Mouse (Mus musculus) lung, adult 2 months (tissue): ENCODE data around the gene Tmprss12. TPM values are rescaled to one million over a fixed set of nuclear protein-coding genes. Genes with fewer than 3 reads are reported as not detected.
"Not testable (repeated sequence)": the region's sequence is repeated elsewhere in the genome, so short reads cannot be mapped to it uniquely, and the experiment has no call there.

Experiments used
- DNase-seq: peaks from one replicate; pipeline ENCODE4 v3.0.0; 2022
- H3K4me1 ChIP-seq: fragments of 200-500 bp; 2 replicates; pipeline ENCODE4 v1.6.1; 2011; ENCODE audit warnings: low read length; ENCODE audit not compliant: control insufficient read depth, insufficient read depth
- H3K4me3 ChIP-seq: fragments of 200-500 bp; replicated peaks from 2 replicates; pipeline ENCODE3; 2011; ENCODE audit warnings: low read depth, mild to moderate bottlenecking, control low read depth, low read length; ENCODE audit errors: extremely low read depth
- CTCF ChIP-seq: fragments of 200-500 bp; IDR thresholded peaks from 2 replicates; pipeline ENCODE4 v1.5.1; 2011; ENCODE audit warnings: mild to moderate bottlenecking, low read length, control low read depth; ENCODE audit not compliant: insufficient read depth
- POLR2A ChIP-seq: fragments of 200-500 bp; IDR thresholded peaks from 2 replicates; pipeline ENCODE4 v1.6.1; 2011; ENCODE audit warnings: low read depth, mild to moderate bottlenecking, control low read depth, low read length, borderline replicate concordance; ENCODE audit errors: extremely low read depth
- WGBS: fragments of 180-500 bp; shearing (Covaris S2); methylation state at CpG from one replicate; pipeline ENCODE4 v1.1.7; 2018; 5-methylcytosine and 5-hydroxymethylcytosine counted together
- polyA plus RNA-seq: library from polyadenylated mRNA; depleted of rRNA; stranded (reverse); fragments of >200 nt; gene quantifications from 2 replicates; pipeline ENCODE4 v1.2.3, GENCODE M21; 2012

Tmprss12 gene
- polyA plus RNA-seq, 1 experiment: not detected

DNA sequence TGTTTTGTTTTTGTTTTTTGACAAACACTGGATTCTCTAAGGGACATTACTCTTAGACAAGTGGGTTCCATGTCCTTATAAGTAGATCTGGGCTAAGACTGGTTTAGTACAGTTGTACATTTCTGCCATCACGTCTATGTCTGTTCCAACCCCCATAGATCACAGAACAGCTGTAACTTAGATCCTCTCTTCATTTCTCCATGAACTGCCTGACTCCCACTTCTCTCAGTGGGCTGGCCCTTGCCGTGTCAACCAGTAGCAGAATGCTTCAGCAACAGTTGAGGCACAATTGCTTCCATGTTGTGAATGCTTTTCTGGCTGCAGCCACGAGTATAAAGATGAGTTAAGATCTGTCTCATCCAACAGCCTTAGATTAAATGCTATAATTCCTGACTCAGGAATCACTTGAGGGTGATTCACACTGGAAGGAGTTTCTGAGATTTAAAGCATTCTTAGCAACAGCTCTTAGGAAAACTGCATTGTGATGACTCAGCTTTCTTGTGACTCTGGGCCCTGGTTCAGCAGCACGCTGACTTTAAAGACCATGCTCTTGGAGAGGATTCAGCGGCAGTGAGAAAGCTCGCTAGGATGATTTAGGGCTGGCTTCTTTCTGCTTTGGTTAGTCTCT is 29.4 kb upstream of the Tmprss12 start:
- 76% methylated on average over 6 of the region's 6 CpGs for WGBS
- TF ChIP-seq POLR2A: no peak
- no peak for TF ChIP-seq CTCF
- Histone ChIP-seq H3K4me1 (no peaks in the 10 kb centered on the region), H3K4me3 (no peak overlapping the region)
- DNase-seq: no peak

DNA sequence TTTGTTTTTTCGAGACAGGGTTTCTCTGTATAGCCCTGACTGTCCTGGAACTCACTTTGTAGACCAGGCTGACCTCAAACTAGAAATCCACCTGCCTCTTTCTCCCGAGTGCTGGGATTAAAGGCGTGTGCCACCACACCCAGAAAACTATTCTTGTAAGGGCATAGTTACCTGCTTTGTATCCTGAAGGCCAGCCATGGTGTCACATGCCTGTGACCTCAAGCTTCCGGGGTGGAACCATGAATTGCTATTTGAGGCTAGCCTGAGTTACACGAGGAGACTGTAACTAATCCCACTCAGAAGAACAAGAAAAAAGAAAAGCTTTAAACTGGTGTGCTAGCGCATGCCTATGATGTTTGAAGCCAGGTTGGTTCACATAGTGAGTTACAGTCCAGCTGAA is 24.3 kb upstream of the Tmprss12 start:
- WGBS: 74% methylated on average over 6 of the region's 6 CpGs
- no peaks in the 10 kb centered on the region for H3K4me1 ChIP-seq
- no peak for DNase-seq
- H3K4me3 ChIP-seq: no peak overlapping the region
- TF ChIP-seq POLR2A (no peak), CTCF (no peak)

DNA sequence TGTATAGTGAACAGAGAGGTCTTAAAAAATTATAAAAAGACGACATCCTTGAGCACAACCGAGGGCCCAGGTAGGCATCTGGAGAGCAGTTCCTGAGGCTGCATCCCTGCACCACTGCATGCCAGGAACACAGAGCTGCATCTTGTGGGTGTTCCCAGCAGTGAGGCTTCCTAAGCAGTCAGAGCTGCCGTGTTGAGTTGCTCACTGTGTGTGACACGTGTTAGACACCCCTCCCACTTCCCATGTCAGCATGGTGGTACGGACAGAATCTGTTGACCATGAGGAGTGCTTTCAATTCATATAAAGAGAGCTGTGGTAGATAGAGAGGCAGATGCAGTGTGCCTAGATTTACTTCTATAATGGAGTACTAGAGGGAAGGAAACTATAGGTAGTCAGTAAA is 23.3 kb upstream of the Tmprss12 start:
- TF ChIP-seq POLR2A (no peak), CTCF (no peak)
- WGBS: 81% methylated on average over 5 of the region's 5 CpGs
- no peak overlapping the region for H3K4me3 ChIP-seq

DNA sequence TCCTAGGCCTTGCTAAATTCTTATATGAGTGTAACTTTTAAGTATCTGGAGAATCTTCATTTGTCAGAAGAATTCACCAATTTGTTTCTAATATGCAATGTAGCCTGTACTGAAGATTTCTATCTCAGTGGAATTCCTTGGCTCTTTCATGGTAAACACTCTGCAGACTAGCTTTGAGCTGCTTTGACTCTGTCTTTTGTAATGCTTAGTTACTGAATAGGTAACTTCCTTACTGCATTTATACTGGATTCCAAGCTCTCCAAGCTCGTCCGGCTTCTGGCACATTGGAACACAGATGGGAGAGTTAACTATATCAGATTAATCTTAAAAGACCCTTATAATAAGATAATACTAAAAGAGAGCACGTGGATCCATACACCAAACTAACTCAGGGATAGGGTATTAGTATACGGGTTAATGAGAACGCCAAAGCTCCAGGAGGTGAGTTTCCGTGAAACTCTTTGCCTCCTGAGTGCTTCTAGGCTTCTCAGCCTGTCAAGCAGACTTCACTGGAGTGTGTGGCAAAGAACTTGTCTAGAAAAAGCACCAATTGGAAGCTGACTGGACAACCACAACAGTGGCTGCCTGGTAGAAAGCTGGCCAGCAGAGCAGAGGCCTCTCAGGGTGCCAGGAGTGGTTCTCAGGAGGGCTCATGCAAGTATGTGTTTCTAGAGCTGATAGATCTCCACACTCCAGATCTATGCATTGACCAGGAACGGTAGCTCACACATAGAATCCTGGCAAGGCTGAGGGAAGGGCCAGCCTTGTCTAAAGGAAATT is 21.8 kb upstream of the Tmprss12 start:
- peak; percentile 40 for DNase-seq
- TF ChIP-seq POLR2A (no peak), CTCF (no peak)
- Histone ChIP-seq H3K4me3 (no peak overlapping the region), H3K4me1 (no peaks in the 10 kb centered on the region)
- WGBS: 73% methylated on average over 7 of the region's 7 CpGs

More for the DNA sequence above, 23.3 kb upstream of the Tmprss12 start:
- no peak for DNase-seq
- H3K4me1 ChIP-seq: no peaks in the 10 kb centered on the region

DNA sequence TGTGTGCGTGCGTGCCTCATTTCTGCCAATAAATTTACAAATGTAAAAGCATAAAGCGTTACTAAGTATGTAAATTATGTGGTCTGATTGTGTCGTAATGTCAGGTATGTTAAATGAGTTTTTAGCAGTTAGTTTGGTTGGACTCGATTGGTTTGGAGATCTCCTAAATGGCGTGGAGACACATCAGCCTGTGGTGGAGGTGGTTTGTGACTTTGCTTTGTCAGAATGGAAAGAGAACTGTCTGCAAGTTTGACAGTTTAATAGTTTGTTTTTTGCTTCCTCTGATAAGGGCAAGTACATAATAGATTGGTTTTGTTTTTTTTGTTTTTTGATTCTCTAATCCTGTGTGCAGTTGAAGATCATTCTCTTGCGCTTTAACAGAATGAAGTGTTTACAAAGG is 20.3 kb upstream of the Tmprss12 start:
- not testable (repeated sequence) for H3K4me1 ChIP-seq, DNase-seq, H3K4me3 ChIP-seq
- WGBS: 83% methylated on average over 6 of the region's 7 CpGs

DNA sequence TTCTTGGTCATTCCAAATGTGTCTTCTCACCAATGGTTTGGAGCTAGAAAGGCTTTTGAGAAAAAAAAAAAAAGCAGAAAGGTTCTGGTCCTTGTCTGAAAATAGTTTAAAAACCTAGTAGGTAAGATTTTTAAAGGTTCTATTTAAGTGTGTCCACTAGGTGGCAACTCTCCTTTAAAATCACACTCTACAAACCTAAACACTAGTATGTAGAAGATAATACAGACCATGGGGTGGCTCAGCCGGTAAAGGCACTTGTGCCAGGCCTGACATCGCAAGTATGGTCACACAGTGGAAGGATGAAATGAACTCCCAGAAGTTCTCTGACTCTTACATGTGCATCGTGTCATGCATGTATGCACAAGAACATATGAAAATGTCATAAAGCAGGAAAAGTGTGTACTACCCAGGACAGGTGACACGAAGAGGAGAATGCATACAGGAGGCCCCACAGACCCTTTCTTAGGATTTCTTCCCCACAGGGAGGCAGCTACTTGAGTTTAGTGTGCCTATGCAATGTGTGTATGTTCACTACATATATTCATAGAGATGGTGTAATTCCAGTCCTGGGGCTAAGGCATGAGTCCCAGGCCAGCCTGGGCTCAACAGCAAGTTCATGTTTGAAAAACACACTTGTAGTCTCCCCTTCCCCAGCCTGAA is 17.3 kb upstream of the Tmprss12 start:
- Histone ChIP-seq H3K4me1 (no peaks in the 10 kb centered on the region), H3K4me3 (no peak overlapping the region)
- WGBS: 30% methylated on average over 4 of the region's 4 CpGs
- peak; percentile 17 for DNase-seq
- TF ChIP-seq POLR2A (no peak), CTCF (0 out of 2 replicates have a peak, but pooled peaks have one; percentile 6)

DNA sequence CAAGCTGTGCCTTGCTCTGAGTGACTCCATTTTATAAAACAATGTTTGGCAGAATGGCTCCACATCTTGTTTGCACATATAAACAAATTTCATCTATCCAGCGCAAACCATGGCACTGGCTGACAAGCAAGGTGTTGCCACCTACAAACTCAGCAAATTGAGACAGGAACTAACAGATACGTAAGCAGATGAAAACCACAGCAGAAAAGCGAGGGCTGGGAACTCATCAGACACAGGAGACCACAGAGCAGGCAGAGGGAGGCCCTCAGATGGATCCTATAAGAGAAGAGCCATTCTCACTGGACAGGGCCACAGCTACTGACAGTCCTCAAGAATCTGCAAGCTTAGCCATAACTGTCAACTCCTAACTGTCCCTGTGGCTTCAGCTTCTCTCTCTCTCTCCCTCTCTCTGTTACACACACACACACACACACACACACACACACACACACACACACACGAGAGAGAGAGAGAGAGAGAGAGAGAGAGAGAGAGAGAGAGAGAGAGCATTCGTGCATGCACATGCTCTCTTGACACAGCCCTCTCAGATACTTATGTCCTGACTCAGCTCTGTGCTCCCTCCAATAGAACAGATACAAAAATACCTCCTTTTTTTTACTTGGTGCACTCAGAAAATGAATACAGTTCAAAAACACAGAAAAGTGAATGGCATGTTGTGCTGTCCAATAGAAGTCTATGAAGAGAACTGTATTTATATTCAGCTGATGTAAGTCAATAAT is 14.9 kb upstream of the Tmprss12 start:
- no peak for DNase-seq
- WGBS: 69% methylated on average over 4 of the region's 5 CpGs
- Histone ChIP-seq H3K4me3 (no peak overlapping the region), H3K4me1 (no peaks in the 10 kb centered on the region)
- TF ChIP-seq POLR2A: no peak
- TF ChIP-seq CTCF: no peak

DNA sequence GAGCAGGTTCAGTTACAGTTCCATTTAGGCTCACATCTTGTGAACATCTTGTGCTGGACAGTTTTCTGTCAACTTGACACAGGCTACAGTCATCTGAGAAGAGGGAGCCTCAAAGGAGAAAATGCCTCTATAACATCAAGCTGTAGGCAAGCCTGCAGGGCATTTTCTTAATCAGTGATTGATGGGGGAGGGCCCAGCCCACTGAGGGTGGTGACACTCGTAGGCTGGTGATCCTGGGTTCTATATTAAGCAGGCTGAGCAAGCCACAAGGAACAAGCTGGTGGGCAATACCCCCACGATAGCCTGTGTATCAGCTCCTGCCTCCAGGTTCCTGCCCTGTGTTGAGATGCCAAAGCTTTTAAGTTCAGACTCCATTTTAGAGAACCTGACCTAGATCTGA is 11.7 kb upstream of the Tmprss12 start:
- 76% methylated on average over 2 of the region's 2 CpGs for WGBS

DNA sequence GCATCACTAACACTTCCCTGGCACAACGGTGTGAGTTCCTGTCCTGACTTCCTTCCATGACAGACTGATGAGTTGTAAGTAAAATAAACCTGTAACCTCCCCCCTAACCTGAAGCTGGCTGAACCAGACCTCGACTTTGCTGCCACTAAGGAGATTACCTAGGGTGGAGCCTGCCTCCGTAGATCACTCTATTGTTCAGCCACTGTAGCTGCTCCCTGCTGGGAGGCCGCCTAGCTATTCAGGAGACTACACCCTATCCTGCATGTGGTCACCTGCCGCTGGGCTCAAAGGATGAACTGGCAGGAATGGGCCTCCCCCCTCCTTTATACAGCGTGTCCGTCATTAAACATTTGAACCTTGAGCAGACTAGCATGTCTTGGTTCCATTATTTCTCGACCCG is 10.9 kb upstream of the Tmprss12 start:
- Histone ChIP-seq H3K4me1 (no peaks in the 10 kb centered on the region), H3K4me3 (no peak overlapping the region)
- TF ChIP-seq POLR2A (no peak), CTCF (no peak)
- WGBS: 39% methylated on average over 9 of the region's 9 CpGs
- no peak for DNase-seq

More for the DNA sequence above, 11.7 kb upstream of the Tmprss12 start:
- DNase-seq: no peak
- TF ChIP-seq CTCF (no peak), POLR2A (no peak)
- Histone ChIP-seq H3K4me1 (no peaks in the 10 kb centered on the region), H3K4me3 (no peak overlapping the region)

DNA sequence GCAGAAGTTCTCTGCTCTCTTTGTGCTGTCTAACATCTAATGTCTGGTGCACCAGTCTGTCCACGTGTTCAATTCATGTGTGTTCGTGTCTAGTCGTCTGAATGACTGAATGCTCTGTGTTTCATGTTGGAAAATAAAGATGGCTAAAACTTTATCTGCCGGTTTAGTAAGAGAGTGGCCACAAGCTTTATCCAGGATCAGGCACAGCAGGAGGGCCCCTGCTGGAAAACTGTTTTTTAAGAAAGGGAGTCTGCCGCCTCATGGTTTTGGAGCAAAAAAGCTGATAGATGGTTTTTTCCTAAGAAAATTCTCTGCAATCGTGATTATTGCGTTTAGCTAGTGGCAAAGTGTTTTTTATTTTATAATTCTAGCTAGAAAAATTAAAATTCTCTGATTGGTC is 10.0 kb upstream of the Tmprss12 start:
- WGBS: 56% methylated on average over 7 of the region's 7 CpGs
- not testable (repeated sequence) for H3K4me1 ChIP-seq, DNase-seq, H3K4me3 ChIP-seq
